Mouse (Mus musculus) CD4-positive, CD25-positive, alpha-beta regulatory T cell, adult 2 months (primary cell): ENCODE measurements around the gene Pias1.
"Not testable (repeated sequence)": the region's sequence is repeated elsewhere in the genome, so short reads cannot be mapped to it uniquely, and the experiment has no call there.

Source experiments
- DNase-seq: peaks from one replicate; pipeline ENCODE4 v3.0.0-alpha.2; 2012; ENCODE audit warnings: low read depth, low spot score

Pias1 gene

DNA sequence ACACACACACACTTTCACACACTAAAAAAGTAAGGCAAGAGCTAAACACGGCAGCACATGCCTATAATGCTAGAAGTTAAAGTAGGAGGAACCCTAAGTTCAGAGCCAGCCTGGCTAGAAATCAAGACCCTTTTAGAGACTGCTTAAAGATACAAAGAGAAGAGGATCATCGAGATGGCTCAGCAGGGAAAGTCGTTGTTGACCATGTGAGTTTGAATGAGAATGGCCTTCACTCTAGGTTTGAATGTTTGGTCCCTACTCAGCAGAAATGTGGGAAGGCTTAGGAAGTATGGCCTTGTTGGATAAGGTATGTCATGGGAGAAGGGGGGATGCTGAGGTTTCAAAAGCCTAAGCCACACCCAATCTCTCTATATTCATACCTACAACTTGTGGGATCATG lies 46.8 kb downstream of the Pias1 start:
- no peak for DNase-seq

DNA sequence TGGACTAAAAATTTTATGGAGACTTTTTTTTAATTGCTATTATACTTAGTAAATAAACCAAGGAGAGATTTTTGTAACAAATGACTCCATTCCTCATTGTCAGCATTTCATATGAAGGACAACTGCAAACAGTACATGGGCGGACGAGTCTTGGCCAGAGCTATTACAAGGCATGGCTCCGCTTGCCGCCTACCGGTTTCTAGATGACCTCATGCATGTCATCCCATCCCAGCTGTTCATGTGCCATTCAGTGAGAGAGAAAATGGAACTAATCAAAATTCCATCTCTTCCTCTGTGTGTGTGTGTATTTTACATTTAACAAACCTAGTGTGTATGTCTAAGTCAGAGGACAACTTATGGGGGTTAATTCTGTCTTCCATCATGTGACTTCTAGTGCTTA lies 51.9 kb downstream of the Pias1 start:
- DNase-seq: no peak

DNA sequence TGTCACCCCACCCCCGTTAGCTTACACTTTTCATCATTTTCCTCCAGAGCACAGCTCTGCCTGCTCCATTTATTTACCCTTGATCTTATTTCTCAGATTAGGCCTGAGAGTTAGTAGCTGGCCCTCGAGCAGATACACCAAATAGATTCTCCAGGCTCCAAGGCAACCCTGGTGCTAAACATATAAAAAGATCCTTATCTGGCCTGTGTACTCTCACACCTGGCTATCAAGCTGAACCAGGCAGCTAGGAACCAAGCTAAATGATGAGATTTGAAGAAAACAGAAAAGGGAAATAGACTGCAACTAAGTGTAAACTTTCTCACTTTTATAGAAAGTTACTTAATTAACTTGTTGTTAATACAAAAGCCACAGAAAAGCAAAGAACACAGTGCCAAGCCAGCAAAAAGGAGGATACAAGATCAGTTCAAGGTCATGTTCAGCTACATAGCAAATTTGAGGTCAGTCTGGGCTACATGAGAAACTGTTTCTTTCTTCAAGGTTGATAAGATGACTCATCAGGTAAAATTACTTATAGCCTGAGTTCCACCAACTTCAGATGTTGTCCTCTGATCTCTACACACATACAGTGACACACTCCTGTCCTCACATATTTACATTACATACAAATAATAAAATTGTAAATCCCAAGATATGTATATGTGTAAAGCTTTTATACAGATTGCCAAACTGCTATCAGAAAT lies 52.9 kb downstream of the Pias1 start:
- DNase-seq: no peak

DNA sequence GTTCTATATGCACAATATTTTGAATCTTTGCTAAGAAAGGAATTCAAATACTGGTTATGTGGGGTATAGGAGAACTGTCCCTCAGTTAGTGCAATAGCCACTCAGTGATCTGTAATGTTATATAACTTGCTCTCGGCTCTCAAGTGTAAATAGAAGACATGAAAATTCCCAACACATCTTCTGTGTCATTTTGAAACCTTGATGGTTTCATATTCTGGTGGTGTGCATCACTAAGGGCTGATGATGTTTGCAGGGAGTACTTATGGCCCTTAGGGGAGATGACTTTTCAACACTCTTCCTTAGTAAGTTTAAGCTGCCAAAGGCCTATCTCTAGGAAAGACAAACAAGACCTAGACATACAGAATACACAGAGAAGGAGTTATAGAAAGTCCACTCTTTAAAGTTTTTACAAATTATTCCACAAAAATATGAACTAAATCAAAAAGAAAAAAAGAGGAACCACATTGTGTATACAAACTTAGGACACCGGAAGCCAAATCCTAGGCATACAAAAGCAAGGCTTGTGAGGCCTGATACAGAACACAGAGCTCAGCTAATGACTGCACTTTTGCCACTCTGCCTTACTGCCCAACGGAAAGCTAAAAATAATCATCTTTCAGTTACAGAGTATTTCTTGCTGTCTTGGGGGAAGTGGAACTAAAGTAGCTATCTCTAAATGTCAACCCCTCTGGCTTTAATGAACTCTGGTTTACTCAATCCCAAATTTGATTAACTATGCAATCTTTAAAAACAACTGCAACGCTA lies 55.0 kb downstream of the Pias1 start:
- DNase-seq: peak; percentile 13

DNA sequence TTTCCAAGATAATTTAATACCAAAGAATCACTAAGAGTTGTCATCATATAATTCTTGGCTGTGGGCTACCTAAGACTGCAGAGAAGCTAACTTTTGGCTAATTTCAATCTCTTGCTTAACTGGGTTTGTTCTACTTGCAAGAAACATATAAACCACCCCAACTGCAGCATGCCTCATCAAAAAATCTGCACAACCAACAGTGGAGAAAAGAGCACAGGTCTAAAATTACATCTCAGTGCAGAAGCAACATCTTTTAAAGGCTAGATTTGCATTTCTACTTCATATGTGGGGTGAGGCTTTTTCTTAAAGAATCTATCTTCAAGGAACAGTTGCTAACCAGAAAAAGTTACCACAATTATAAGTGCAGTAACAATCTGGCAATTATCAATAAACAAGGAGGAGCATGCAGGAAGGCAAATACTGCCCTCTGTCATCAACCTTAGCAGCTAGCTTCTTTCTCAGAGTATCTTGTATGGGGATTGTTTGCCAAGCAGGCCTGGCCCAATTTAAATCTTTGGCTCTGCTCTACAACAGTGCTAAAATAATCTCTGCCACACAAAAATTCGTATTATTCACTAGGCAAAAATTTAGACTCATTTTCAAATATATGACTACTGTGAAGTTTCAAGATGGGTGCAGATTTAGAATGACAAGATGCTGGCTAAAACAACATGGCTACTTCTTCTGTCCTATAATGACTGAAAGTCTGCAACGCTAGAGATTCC lies 62.7 kb downstream of the Pias1 start:
- DNase-seq: no peak

DNA sequence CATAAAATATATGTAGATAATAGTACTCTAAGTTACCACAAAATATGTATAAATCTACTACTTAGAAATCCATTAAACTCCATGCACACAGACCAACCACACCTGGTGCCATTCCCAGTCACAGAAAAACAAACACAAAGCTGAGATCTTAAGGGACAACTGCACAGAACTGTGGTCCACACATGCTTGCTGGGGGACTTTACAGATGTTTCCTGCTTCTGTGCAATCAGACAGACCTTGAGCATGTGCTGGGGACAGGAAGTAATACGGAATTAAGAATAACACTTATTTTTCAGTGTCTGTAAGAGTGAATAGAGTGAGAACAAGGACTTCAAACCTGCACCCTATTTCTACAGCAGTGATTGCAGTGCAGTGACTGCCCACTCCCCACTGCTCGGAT lies 66.8 kb downstream of the Pias1 start:
- DNase-seq: peak; percentile 19

DNA sequence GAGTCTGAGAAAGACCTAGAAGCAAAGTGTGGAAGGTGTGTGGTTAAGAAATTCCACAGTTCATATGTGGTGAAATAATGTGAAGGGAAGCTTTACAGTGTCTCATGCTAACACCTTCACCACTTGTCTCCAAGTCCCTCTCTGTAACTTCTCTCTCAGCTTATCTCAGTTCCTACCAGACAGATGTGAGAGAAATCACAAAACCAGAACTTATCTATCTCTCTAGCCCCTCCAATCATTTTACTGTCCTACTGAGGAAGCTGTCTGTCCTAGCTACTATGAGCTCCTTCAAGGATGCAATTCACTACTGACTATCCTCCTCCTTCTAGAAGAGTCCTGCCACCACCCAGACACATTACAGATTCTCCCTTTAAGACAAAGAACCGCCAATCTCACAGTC lies 70.7 kb downstream of the Pias1 start:
- no peak for DNase-seq

DNA sequence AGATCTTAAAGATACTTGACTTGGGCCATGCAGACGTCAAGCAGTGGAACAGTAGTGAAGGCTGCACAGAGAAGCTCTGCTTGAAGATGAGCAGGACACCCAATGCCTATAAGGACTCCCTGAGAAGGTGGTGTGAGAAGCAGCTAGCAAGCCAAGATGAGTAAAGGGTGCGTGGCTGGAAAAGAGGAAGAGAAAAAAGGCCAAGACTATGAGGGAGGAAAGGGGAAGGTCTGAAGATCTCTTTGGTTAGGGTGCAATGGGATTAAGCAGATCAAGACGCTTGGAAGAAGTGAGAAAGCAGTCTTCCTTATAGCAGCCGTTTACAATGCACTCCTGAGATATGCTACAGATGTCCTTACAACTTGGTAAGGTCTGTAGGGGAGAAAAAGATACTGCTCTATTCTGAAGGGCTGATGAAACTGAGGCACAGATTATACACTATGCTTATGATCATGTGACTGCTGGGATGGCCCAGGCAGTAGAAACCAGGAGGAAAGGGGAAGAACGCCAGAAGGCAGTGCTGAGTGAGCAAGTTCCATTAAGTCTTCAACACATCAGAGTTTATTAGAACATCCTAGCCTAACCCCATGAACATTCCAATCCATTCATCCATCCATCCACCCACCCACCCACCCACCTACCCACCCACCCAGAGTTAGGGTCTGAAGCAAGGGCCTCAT lies 74.2 kb downstream of the Pias1 start:
- DNase-seq: no peak

DNA sequence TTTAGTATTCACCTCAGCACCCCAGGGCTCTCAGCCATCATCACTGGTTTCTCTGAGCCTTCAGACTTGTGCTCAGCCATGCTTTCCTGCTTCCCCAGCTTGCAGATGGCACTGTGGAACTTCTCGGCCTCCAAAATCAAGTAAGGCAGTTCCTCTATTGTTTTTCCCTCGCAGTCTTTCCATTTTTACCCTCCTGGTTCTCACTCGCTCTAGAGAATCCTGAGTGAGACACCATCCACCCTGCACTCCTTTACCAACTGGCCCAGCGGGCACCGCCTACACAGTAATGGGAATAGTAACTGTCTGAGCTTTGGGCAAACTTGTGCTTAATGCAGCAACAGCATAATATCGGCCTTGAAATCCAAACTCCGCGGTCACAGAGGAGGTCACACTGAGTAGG lies 82.7 kb downstream of the Pias1 start:
- DNase-seq: no peak

DNA sequence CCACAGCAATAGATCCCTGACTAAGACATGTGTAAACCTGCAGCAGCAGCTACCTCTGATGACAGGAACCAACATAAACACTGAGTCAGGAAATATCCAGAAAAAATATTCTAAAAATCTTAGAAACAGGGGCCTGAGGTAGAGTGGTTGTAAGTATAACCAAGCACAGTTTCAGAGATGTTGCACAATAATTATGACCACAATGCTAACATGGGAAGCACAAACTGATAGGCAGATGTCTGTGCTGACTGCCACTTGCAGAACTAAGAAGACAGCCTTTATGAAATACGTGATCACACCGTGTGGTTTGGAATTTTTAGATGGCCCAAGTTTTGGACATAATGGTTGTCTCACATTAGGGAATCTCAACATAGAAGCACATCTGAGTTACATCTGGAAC lies 83.9 kb downstream of the Pias1 start:
- no peak for DNase-seq

DNA sequence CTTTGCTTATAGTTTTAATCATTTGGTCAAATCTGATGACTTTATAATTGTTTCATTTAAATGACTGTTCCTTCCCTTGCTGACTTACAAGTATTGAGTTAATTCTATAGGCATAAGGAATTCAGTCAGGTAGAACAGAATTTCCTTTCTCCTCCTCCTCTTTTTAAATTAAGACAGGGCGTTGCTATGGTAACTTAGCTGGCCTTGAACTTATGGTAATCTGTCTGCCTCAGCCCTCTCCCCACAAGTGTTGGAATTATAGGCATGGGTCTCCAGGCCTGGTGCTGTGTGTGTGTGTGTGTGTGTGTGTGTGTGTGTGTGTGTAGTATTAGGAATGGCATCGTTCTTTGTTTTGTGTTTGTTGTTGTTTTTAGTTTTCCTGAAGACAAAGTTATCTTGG lies 86.0 kb downstream of the Pias1 start:
- DNase-seq: no peak

DNA sequence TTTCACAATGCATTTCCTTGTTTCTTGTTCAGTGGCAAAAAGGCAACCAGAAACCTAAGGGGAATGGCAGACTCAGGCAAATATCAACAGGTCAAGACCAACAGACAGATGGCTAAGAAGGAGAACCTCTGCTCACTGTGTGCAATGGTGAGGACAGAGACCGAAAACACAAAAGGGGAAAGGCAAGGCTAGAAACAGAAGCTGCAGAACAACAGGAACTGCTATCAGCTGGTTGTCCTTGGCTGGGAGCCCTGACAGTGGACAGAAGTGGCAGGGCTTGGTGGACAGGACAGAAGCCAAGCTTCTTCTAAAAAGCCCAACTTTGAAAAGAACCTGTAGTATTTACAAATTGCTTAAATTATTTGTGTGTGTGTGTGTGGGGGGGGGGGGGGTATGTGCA lies 93.2 kb downstream of the Pias1 start:
- DNase-seq: no peak

DNA sequence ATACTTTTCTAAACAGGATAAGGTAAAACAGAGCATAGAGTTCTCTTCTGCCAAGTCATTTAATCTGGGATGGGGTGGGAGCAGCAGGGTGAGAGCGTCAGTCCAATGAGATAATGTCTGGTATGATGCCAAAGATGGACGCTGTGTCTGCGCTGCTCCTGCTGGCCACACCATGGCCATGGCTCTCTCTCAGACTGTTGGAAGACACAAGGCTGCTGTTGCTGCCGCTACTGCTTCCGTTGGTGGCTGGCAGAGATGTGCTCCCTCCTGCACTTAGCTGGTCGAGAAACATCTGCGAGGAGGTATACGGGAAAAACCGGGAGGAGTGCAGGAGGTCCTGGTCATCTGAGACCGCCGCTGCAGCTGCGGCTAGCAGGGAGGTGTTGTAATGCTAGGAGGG lies 105.9 kb downstream of the Pias1 start:
- DNase-seq: no peak

DNA sequence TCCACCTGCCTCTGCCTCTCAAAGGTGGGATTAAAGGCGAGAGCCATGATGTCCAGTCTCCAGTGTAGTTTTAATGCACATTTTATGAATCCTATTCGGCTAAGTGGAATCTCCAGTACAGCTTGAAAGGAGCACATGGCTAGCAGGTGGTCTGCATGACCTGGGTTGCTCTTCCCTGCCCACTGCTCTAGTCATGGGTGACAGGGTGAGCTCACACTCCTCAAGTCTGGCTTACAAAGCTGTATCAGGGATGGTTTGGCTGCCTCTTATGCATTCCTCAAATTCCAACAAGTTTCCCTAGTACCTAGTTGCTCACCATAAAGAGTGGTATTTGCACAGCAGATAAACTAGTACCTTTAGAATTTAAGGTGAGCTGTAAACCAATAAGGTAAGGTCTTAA lies 109.9 kb downstream of the Pias1 start:
- no peak for DNase-seq

DNA sequence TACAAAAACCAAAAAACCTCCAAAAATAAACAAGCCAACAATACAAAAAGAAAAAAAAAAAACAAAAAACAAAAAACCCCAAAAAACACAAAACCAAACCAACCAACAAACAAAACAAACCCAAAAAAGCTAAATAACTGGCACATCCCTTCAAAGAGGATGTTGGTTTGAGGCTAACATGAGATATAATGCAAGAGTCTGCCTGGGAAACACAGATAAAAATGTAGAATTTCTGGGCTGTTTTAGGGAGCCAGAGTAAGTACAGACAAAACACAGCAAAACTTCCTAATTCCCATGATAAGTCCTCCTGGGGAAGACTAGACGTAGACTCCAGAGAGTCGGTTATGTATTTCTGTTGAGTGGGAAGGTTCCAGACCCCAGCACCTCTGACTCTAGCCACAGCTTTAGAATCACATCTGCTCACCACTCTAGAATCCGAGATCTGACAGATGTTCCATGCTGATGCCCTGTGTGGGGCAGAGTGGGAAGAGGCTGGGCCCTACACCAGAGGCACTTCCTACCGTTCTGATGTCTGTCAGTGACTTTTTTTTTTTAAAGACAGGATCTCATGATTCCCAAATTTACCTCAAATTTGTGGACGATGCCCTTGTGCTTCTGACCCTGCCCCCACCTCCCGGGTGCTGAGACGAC lies 110.6 kb downstream of the Pias1 start:
- no peak for DNase-seq

DNA sequence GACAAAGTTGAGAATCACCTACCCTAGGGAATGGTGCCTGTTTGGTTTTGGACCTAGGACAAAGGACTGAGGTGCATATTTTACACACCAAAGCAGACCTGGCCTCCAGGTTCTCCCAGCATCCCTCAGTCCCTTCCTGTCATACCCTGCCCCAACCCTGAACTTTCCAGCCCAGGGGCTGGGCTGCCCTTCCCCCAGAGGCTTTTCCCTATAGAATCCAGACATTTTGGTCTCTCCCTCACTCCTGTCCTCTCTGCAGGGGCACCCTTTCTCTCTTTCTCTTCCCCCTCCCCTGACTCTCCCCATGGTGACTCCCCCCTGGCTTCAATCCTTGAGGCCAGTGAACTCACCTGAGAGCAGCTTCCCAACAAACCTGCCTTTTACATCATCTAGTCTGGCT lies 117.0 kb downstream of the Pias1 start:
- DNase-seq: no peak

DNA sequence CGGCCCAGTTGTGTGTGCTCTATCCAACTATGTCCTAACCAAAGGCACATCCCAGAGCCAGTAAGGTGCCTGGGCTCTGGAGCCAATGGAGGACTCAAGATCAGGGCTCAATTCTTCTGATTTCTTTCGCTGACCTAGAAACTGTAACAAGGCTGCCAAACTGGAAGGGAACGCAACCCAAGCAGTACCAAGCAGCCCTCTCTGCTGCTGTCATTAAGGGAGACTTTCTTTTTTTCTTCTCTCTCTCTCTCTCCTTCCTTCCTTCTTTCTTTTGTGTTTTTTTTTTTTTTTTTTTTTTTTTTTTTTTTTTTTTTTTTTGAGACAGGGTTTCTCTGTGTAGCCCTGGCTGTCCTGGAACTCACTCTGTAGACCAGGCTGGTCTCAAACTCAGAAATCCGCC lies 118.5 kb downstream of the Pias1 start:
- DNase-seq: not testable (repeated sequence)

DNA sequence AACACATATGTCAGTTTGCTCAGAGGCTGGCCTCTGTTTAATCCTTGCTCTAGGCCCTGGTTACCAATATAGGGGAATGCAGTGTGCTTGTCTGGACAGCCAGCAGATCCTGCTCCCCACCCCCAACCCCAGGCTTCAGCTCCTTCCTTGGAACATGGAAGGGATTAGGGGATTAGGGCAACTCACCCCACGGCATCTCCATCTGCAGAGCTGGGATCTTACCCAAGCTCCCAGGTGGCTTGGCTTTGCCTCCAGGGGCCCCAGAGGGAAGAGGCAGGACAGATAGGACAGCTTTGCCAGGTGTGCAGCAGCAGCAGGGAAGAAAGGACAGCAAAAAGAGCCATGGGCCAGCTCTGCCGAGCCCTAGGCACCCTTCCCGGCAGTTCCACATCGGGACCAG lies 126.9 kb downstream of the Pias1 start:
- DNase-seq: no peak

DNA sequence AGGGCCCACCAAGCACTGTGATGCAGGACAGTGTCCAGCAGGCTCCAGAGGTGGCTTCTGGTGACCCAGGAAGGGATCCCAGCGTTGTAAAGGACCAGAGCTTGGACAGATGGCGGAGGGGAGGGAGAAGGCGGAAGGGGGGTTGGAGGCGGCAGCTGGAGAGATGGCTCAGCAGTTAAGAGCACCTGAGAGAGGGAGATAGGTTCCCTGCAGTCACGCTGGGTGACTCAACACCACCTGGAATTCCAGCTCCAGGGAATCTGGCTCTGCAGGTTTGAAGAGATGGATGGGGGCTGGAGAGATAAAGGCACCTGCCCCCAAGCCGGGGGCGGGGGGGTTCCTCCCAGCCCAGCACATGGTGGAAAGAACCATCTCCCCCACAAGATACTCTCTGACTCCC lies 127.6 kb downstream of the Pias1 start:
- DNase-seq: not testable (repeated sequence)

DNA sequence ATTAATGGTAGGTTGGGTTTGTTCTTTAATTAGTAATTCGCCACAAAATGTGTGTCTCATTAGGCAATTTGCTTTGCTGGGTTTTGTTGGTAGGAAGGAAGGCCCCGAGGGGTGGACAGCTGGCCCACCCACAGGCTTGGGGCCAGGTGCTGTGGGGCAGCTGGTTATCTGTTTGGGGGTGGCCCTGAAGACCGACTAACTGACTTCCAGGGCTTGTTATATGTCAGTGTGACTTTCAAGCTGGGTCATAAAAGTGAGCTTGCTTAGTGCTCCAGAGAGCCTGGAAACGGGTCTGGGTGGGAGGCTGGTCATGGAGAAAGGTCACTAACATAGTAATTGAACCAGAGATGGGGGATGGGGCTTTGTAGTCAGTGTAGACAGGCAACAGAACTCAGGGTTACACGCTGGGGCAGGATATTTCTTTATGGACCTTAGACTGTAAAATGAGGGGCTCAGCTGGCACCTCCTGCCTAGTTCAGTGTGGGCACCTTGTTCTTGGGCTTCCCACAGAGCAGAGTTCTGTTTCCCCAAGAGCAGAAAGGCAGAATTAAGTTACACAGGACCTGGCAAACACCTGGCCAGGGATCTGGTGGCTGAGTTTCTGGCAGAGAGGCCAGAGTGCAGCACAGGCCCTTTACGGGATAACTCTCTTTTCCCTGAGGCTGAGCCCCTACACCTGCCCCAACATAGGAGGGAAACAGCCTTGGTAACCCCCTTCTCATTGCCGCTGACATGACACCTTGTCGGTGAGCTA lies 129.3 kb downstream of the Pias1 start:
- DNase-seq: no peak

DNA sequence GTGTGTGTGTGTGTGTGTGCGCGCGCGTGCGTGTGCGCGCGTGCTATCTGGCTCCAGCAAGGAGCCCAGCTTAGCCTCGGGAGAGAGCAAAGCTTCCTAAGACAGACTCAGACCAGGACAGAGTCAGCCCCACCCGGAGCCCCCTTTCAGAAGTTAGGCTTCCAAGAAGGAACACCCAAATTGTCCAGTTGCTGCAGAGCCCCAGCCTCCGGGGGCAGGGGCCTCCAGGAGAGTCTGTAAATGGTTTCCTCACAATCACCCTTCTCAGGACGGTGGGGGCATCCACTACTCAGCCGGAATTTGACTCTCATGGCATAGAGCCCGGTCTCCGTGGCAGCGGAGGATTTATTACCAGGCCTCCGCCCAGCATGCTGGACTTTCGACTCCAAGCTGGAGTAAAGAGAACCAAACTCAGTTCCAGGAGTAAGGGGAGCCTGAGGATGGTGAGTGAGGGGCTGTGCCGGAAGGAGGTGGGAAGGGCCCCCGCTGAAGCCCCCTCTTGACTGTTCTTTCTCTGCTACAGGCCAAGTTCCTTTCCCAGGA lies 129.9 kb downstream of the Pias1 start, which contains the start of gene Calml4:
Gene Calml4 (plus strand): TSS at position 362 of the 543 bp plus-strand sequence.
- DNase-seq: no peak
